Mouse (Mus musculus): ENCODE results near the gene Nudt21. TPM values are rescaled to one million over a fixed set of nuclear protein-coding genes. Genes with fewer than 3 reads are reported as not detected.
"Not testable (repeated sequence)": the region's sequence is repeated elsewhere in the genome, so short reads cannot be mapped to it uniquely, and the experiment has no call there.

The Nudt21 gene
- polyA plus RNA-seq (2016; fragmentation: Nextera tagmentation; extraction: Ambion mirVana): 147 and 161 TPM in 2 replicates

DNA sequence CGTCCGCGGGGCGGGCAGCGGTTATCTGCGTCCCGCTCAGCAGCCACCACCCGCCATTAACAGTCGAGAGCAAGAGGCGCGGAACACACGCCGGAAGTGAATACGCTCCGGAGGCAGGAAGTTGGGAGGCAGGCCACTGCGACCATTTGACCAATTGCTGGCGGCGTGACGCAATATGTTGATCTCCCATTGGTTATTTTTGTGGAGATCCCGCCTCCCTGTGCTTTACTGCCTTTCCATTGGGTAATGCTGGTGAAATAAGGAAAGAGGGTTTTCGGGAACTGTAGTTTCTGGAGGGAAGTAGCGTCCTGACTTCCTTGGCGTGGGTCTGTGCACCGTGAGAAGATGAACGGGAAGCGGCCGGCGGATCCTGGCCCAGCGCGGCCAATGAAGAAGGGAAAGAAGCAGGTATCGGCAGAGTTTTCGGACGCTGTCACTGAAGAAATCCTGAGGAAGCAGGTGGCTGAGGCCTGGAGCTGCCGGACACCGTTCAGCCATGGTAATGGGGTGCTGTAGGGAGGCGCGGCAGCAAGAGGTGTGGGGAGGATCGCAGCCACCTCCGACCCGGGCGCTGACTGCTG is at the start of gene Nudt21, which contains the start of gene Ogfod1:
Gene Nudt21, minus strand, starts transcription at position 88 of the 581 bp plus-strand sequence.
Gene Ogfod1, plus strand, starts transcription at position 255 of the 581 bp plus-strand sequence.
- no peaks in the 10 kb centered on the region for H3K9me3 ChIP-seq (replicated peaks)
- H3K36me3 ChIP-seq: peaks cover 14% of the 10 kb centered on the region; the same call in 1 of the 2 replicates
- no peaks in the 10 kb centered on the region for H3K27me3 ChIP-seq (ENCODE audit: low read depth, poor library complexity, severe bottlenecking)
- H3K4me3 ChIP-seq: peak within 1 kb of the TSS; percentile 82
- peak; percentile 92 for DNase-seq (ENCODE audit: low spot score)
- H3K4me1 ChIP-seq: peaks cover 17% of the 10 kb centered on the region
- under 1% methylated on average over 41 of the region's 41 CpGs for WGBS
- H3K27ac ChIP-seq: peak within 1 kb of the TSS; percentile 84

DNA sequence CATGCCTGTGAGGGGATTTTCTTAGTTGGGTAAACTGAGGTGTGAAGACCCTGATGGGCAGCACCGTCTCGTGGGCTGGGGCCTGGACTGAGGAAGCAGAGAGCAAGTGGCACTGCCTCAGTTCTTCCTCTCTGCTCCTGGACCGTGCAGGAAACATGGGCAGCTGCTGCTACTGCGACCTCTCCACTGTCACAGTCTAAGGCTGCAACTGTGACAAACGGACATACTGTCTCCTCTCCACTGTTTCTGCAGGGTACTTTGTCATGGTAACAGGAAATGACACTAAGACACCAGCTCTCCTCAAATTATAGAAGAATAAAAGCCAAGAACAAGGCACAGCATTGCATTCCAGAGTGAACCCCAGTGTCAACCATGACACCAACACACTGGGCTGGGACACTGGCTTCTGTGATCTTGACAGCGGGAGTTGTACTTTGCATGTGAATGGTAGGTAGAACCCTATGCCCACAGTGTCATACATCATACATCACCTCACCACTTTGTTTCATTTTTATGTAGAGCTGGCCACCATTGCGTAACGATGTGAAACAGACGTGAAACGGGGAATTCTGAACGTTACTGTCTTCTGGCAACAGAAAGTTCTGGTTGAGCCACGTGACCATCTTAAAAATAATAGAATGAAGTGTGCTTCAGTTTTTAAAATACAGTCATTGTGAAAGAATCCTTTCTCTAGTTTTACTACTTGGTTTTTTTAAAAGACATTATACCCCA is 39.8 kb upstream of the Nudt21 start:
- Histone ChIP-seq H3K9me3 (replicated peaks) (no peaks in the 10 kb centered on the region), H3K4me1 (no peaks in the 10 kb centered on the region), H3K27me3 (ENCODE audit: low read depth, poor library complexity, severe bottlenecking) (no peaks in the 10 kb centered on the region), H3K27ac (no peak overlapping the region), H3K36me3 (no peaks in the 10 kb centered on the region), H3K4me3 (no peak overlapping the region)
- DNase-seq (ENCODE audit: low spot score): no peak
- 93% methylated on average over 12 of the region's 12 CpGs for WGBS

GRCm38 (mm10) chr8:94068793-94069192 is 32.0 kb upstream of the Nudt21 start:
- no peak overlapping the region for H3K27ac ChIP-seq
- 93% methylated on average over 7 of the region's 7 CpGs for WGBS

DNA sequence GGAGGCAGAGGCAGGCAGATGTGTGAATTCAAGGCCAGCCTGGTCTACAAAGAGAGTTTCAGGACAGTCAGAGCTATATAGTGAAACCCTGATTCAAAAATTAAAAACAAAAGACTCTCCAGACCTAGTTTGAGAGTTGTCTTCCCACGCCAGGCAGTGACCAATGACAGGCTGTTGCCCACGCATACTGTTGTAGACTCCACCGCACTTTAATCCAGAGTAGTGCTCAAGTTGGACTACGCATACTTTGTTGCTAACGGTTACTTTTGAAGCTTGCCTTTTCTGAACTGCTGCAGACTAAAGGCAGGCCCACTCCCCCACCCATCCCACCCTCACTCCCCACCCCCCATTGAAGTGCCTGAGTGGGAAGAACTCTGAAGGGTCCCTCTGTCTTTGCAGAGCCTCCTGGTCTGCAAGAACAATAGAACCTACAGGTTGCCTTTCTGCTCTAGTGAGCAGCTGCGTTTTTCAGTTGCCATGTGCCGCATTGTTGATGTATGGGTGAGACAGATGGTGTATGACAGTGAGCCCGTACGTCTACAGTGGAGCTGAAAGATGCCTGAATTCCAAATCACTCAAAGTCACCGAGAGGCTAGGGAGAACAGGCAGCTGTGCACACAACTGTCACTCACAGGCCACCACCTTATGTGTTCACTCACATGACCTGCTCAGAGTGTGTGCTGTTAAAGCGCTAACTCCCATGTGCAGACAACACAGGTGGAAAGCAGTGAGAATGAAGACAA is 29.5 kb upstream of the Nudt21 start:
- no peak overlapping the region for H3K4me3 ChIP-seq
- 89% methylated on average over 11 of the region's 11 CpGs for WGBS
- H3K36me3 ChIP-seq: peaks cover 55% of the 10 kb centered on the region
- no peak overlapping the region for H3K27ac ChIP-seq
- no peak for DNase-seq (ENCODE audit: low spot score)
- H3K27me3 ChIP-seq (ENCODE audit: low read depth, poor library complexity, severe bottlenecking): no peaks in the 10 kb centered on the region
- no peaks in the 10 kb centered on the region for H3K9me3 ChIP-seq (replicated peaks)
- no peaks in the 10 kb centered on the region for H3K4me1 ChIP-seq

More at GRCm38 (mm10) chr8:94068793-94069192, 32.0 kb upstream of the Nudt21 start:
- H3K27me3 ChIP-seq (ENCODE audit: low read depth, poor library complexity, severe bottlenecking): no peaks in the 10 kb centered on the region
- H3K4me3 ChIP-seq: no peak overlapping the region
- no peak for DNase-seq (ENCODE audit: low spot score)
- no peaks in the 10 kb centered on the region for H3K9me3 ChIP-seq (replicated peaks)
- H3K36me3 ChIP-seq: peaks cover 33% of the 10 kb centered on the region
- H3K4me1 ChIP-seq: no peaks in the 10 kb centered on the region

- peaks cover 66% of the 10 kb centered on the region for H3K36me3 ChIP-seq
- H3K9me3 ChIP-seq (replicated peaks): no peaks in the 10 kb centered on the region
- no peak overlapping the region for H3K4me3 ChIP-seq
- H3K27ac ChIP-seq: no peak overlapping the region
- peak; percentile 41 for DNase-seq (ENCODE audit: low spot score)
- no peaks in the 10 kb centered on the region for H3K27me3 ChIP-seq (ENCODE audit: low read depth, poor library complexity, severe bottlenecking)
- WGBS: 70% methylated on average over 6 of the region's 6 CpGs
- H3K4me1 ChIP-seq: no peaks in the 10 kb centered on the region
Measured at GRCm38 (mm10) chr8:94057157-94057854, 20.5 kb upstream of the Nudt21 start.

- DNase-seq (ENCODE audit: low spot score): no peak
- Histone ChIP-seq H3K4me3 (no peak overlapping the region), H3K27me3 (ENCODE audit: low read depth, poor library complexity, severe bottlenecking) (no peaks in the 10 kb centered on the region), H3K4me1 (no peaks in the 10 kb centered on the region), H3K27ac (no peak overlapping the region), H3K36me3 (peaks cover 28% of the 10 kb centered on the region), H3K9me3 (replicated peaks) (no peaks in the 10 kb centered on the region)
- 94% methylated on average over 12 of the region's 12 CpGs for whole genome bisulfite sequencing
Measured at GRCm38 (mm10) chr8:94052696-94053095, 15.9 kb upstream of the Nudt21 start.

GRCm38 (mm10) chr8:94047845-94048244 is 11.0 kb upstream of the Nudt21 start:
- 91% methylated on average over 2 of the region's 2 CpGs for WGBS
- DNase-seq (ENCODE audit: low spot score): no peak
- no peak overlapping the region for H3K27ac ChIP-seq

GRCm38 (mm10) chr8:94037806-94038205 is 975 bp upstream of the Nudt21 start:
- DNase-seq (ENCODE audit: low spot score): no peak

More at GRCm38 (mm10) chr8:94047845-94048244, 11.0 kb upstream of the Nudt21 start:
- H3K4me3 ChIP-seq: no peak overlapping the region
- no peaks in the 10 kb centered on the region for H3K9me3 ChIP-seq (replicated peaks)
- H3K27me3 ChIP-seq (ENCODE audit: low read depth, poor library complexity, severe bottlenecking): no peaks in the 10 kb centered on the region
- peaks cover 8% of the 10 kb centered on the region for H3K36me3 ChIP-seq
- H3K4me1 ChIP-seq: no peaks in the 10 kb centered on the region

DNA sequence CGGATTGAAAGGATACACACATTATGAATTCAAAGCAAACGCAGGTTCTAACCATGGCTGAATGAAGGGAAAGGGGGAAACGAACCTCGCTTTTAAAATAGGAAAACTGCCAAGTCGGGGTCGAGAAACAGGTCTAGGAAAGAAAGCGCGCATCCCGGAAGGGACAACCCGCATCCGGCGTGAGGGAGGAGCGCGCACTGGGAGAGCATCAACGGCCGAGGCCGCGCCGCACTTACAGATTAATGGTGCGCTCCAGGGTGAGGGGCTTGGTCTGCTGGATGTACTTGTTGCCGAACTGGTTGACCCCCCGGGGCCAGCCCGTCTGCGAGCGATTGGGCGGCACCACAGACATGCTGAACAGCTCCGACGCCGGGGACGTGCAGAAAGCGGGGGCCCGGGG is 290 bp downstream of the Nudt21 start:
- Histone ChIP-seq H3K4me1 (peaks cover 17% of the 10 kb centered on the region), H3K27ac (peak overlapping the region; percentile 84), H3K36me3 (peaks cover 19% of the 10 kb centered on the region), H3K4me3 (peak overlapping the region; percentile 82)
- DNase-seq (ENCODE audit: low spot score): peak; percentile 80
- H3K9me3 ChIP-seq (replicated peaks); H3K27me3 ChIP-seq (ENCODE audit: low read depth, poor library complexity, severe bottlenecking): not testable (repeated sequence)
- under 1% methylated on average over 32 of the region's 32 CpGs for WGBS

More at GRCm38 (mm10) chr8:94037806-94038205, 975 bp upstream of the Nudt21 start:
- H3K4me1 ChIP-seq: peaks cover 17% of the 10 kb centered on the region
- 0 out of 2 replicates have a peak, but pooled peaks cover 10% of the 10 kb centered on the region for H3K36me3 ChIP-seq
- peak overlapping the region; percentile 82 for H3K4me3 ChIP-seq
- no peak overlapping the region; the same call in 1 of the 2 replicates for H3K27ac ChIP-seq
- WGBS: 18% methylated on average over 15 of the region's 15 CpGs
- H3K27me3 ChIP-seq (ENCODE audit: low read depth, poor library complexity, severe bottlenecking): no peaks in the 10 kb centered on the region
- H3K9me3 ChIP-seq (replicated peaks): no peaks in the 10 kb centered on the region

DNA sequence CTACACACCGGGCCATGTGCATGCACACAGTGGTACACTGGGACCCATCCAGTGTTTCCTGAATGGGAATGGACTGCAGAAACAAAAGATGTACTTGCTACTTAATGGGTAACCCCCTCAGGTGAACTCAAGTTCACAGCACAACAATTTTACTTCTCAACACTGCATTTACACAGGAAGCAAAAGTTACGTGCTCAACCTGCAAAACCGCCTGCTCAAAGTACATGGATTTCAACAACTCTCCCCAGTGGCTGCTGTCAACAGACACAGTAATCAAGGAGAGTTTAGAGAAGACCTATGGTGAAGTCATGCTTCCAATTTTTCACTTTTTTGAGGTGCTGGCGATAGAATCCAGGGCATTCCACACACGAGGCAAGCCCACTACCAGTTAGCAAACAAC is 1.6 kb downstream of the Nudt21 start:
- no peak for DNase-seq (ENCODE audit: low spot score)
- H3K27me3 ChIP-seq (ENCODE audit: low read depth, poor library complexity, severe bottlenecking): no peaks in the 10 kb centered on the region
- no peak overlapping the region for H3K27ac ChIP-seq
- 68% methylated on average over 5 of the region's 5 CpGs for WGBS
- peaks cover 17% of the 10 kb centered on the region for H3K4me1 ChIP-seq
- no peaks in the 10 kb centered on the region for H3K9me3 ChIP-seq (replicated peaks)
- peaks cover 29% of the 10 kb centered on the region for H3K36me3 ChIP-seq
- H3K4me3 ChIP-seq: peak overlapping the region; percentile 82

- 78% methylated on average over 3 of the region's 3 CpGs for WGBS
- peaks cover 17% of the 10 kb centered on the region for H3K4me1 ChIP-seq
- no peak overlapping the region for H3K27ac ChIP-seq
- H3K27me3 ChIP-seq (ENCODE audit: low read depth, poor library complexity, severe bottlenecking): no peaks in the 10 kb centered on the region
- no peak for DNase-seq (ENCODE audit: low spot score)
- no peaks in the 10 kb centered on the region for H3K9me3 ChIP-seq (replicated peaks)
- H3K36me3 ChIP-seq: peaks cover 38% of the 10 kb centered on the region
- no peak overlapping the region for H3K4me3 ChIP-seq
Measured at GRCm38 (mm10) chr8:94033601-94034000, 3.2 kb downstream of the Nudt21 start.

- Histone ChIP-seq H3K27ac (no peak overlapping the region), H3K4me1 (no peaks in the 10 kb centered on the region), H3K9me3 (replicated peaks) (no peaks in the 10 kb centered on the region), H3K4me3 (no peak overlapping the region), H3K27me3 (ENCODE audit: low read depth, poor library complexity, severe bottlenecking) (no peaks in the 10 kb centered on the region), H3K36me3 (peaks cover 76% of the 10 kb centered on the region)
- no peak for DNase-seq (ENCODE audit: low spot score)
- WGBS: 96% methylated on average over 9 of the region's 9 CpGs
Measured at GRCm38 (mm10) chr8:94029701-94030100, 7.1 kb downstream of the Nudt21 start.

Data from limb, embryonic 10.5 days (tissue).